Mouse (Mus musculus) embryonic stem cell, embryonic (primary cell): ENCODE measurements around the gene Med1.
"Not testable (repeated sequence)": the region's sequence is repeated elsewhere in the genome, so short reads cannot be mapped to it uniquely, and the experiment has no call there.

Source experiments
- CTCF ChIA-PET, 4 experiments: fragments of 300-600 bp in 2 of 4; fragments of 350-600 bp in 2 of 4; sonication (Branson Sonifier 250); formaldehyde crosslinking; loops; one replicate each; lab custom pipeline; 2022; ENCODE audit warnings: inconsistent platforms in 2 of 4; lab: Charles Lee
- POLR2A ChIA-PET, 4 experiments: fragments of 300-600 bp in 2 of 4; fragments of 350-600 bp in 2 of 4; sonication (Branson Sonifier 250); formaldehyde crosslinking; loops; one replicate each; lab custom pipeline; 2022; ENCODE audit warnings: antibody characterized with exemption in 4 of 4, inconsistent platforms in 1 of 4; lab: Charles Lee

Gene Med1

GRCm38 (mm10) chr11:98192901-98193805 is at the start of gene Med1:
Med1 (minus strand) TSS chr11:98193293.
- POLR2A ChIA-PET: interaction anchor here in 3 of 4 experiments (0.6 to 6.3 kb wide), 13 partner anchors 9 to 135 kb away, joined by 3 to 85 read pairs (median 5); partner anchors contain the start of genes Cdk12 (in 3 of the 3) and Fbxl20 (in 2 of the 3)
- CTCF ChIA-PET: interaction anchor here in 1 of 4 experiments (0.5 kb wide), 1 partner anchor 158 kb away, joined by 5 read pairs; no protein-coding TSS in a partner anchor

GRCm38 (mm10) chr11:98238995-98239394 is 45.9 kb upstream of the Med1 start:
- CTCF ChIA-PET: interaction anchor here in 3 of 4 experiments (0.6 to 1.5 kb wide), 3 partner anchors 88 to 236 kb away, joined by 5 to 14 read pairs (median 5); no protein-coding TSS in a partner anchor
- POLR2A ChIA-PET: interaction anchor here in 1 of 4 experiments (0.9 to 3.4 kb wide), 10 partner anchors 9 to 90 kb away, joined by 3 to 15 read pairs (median 4); partner anchors contain the start of gene Cdk12

- CTCF ChIA-PET: interaction anchor here (0.6 to 1.5 kb wide), 11 partner anchors 28 to 1165 kb away, joined by 3 to 14 read pairs (median 5); no protein-coding TSS in a partner anchor
- POLR2A ChIA-PET: interaction anchor here in 3 of 4 experiments (0.7 to 3.4 kb wide), 16 partner anchors 8 to 89 kb away, joined by 3 to 15 read pairs (median 4); partner anchors contain the start of gene Cdk12 (in 1 of the 3)
Measured at GRCm38 (mm10) chr11:98238416-98238815, 45.3 kb upstream of the Med1 start.

- CTCF ChIA-PET: interaction anchor here in 2 of 4 experiments (0.6 to 0.7 kb wide), 2 partner anchors 22 to 456 kb away, joined by 3 to 11 read pairs; no protein-coding TSS in a partner anchor
- POLR2A ChIA-PET: interaction anchor here in 1 of 4 experiments (0.6 to 5.8 kb wide), 10 partner anchors 8 to 85 kb away, joined by 3 to 35 read pairs (median 5); partner anchors contain the start of gene Cdk12
Measured at GRCm38 (mm10) chr11:98226349-98226748, 33.3 kb upstream of the Med1 start.

GRCm38 (mm10) chr11:98213311-98213710 is 20.2 kb upstream of the Med1 start:
- CTCF ChIA-PET: interaction anchor here in 1 of 4 experiments (1.0 kb wide), 1 partner anchor 129 kb away, joined by 3 read pairs; no protein-coding TSS in a partner anchor

GRCm38 (mm10) chr11:98209661-98210060 is 16.6 kb upstream of the Med1 start:
- CTCF ChIA-PET: interaction anchor here (0.5 to 1.2 kb wide), 9 partner anchors 10 to 900 kb away, joined by 3 to 12 read pairs (median 4); no protein-coding TSS in a partner anchor
- POLR2A ChIA-PET: interaction anchor here in 3 of 4 experiments (0.6 to 2.9 kb wide), 12 partner anchors 10 to 988 kb away, joined by 3 to 10 read pairs (median 4); partner anchors contain the start of gene Med1 (in 1 of the 3)

More at GRCm38 (mm10) chr11:98213311-98213710, 20.2 kb upstream of the Med1 start:
- POLR2A ChIA-PET: interaction anchor here in 2 of 4 experiments (0.6 to 6.0 kb wide), 8 partner anchors 10 to 52 kb away, joined by 3 to 69 read pairs (median 4); partner anchors contain the start of genes Cdk12 (in 2 of the 2) and Med1 (in 1 of the 2)

GRCm38 (mm10) chr11:98206281-98206680 is 13.2 kb upstream of the Med1 start:
- CTCF ChIA-PET: not testable (repeated sequence)
- POLR2A ChIA-PET: interaction anchor here in 2 of 4 experiments (0.6 to 1.8 kb wide), 8 partner anchors 12 to 838 kb away, joined by 3 to 5 read pairs (median 3); partner anchors contain the start of gene Fbxl20 (in 1 of the 2)

- CTCF ChIA-PET: no interaction called here
- POLR2A ChIA-PET: interaction anchor here in 2 of 4 experiments (1.1 to 5.7 kb wide), 9 partner anchors 8 to 256 kb away, joined by 3 to 85 read pairs (median 5); partner anchors contain the start of genes Fbxl20 (in 2 of the 2) and Med1 (in 1 of the 2)
Measured at GRCm38 (mm10) chr11:98205463-98205862, 12.4 kb upstream of the Med1 start.

GRCm38 (mm10) chr11:98203931-98204421 is 10.9 kb upstream of the Med1 start:
- CTCF ChIA-PET: interaction anchor here in 1 of 4 experiments (0.9 to 1.5 kb wide), 2 partner anchors 12 to 185 kb away, joined by 3 to 4 read pairs; no protein-coding TSS in a partner anchor
- POLR2A ChIA-PET: interaction anchor here in 3 of 4 experiments (0.5 to 5.7 kb wide), 70 partner anchors 8 to 792 kb away, joined by 3 to 85 read pairs (median 5); partner anchors contain the start of genes Fbxl20 (in 3 of the 3), Med1 (in 3 of the 3), Rpl19 (in 2 of the 3) and Cacnb1 (in 1 of the 3)

GRCm38 (mm10) chr11:98203351-98203911 is 10.3 kb upstream of the Med1 start:
- ChIA-PET POLR2A (interaction anchor here in 3 of 4 experiments (0.5 to 5.7 kb wide), 99 partner anchors 7 to 791 kb away, joined by 3 to 85 read pairs (median 4); partner anchors contain the start of genes Fbxl20 (in 3 of the 3), Med1 (in 3 of the 3), Cacnb1 (in 2 of the 3) and Fbxo47 (in 2 of the 3)), CTCF (interaction anchor here in 3 of 4 experiments (0.6 to 1.5 kb wide), 3 partner anchors 11 to 1162 kb away, joined by 3 to 9 read pairs (median 4); partner anchors contain the start of genes Lrrc46 (in 1 of the 3) and Mrpl10 (in 1 of the 3))

- POLR2A ChIA-PET: interaction anchor here (0.6 to 5.7 kb wide), 95 partner anchors 8 to 791 kb away, joined by 3 to 85 read pairs (median 4); partner anchors contain the start of genes Med1 (in 3 of the 4), Cacnb1 (in 2 of the 4), Fbxl20 (in 2 of the 4) and Fbxo47 (in 2 of the 4)
Measured at GRCm38 (mm10) chr11:98202641-98203350, 9.7 kb upstream of the Med1 start, which contains the start of gene Cdk12. Cdk12 (plus strand) TSS chr11:98203059.

GRCm38 (mm10) chr11:98201791-98202640 is 8.9 kb upstream of the Med1 start:
- ChIA-PET CTCF (interaction anchor here in 2 of 4 experiments (0.6 to 0.7 kb wide), 2 partner anchors 187 to 648 kb away, joined by 3 read pairs; no protein-coding TSS in a partner anchor), POLR2A (interaction anchor here (0.6 to 5.7 kb wide), 67 partner anchors 9 to 742 kb away, joined by 3 to 85 read pairs (median 5); partner anchors contain the start of genes Fbxl20 (in 3 of the 4), Med1 (in 3 of the 4), Cacnb1 (in 1 of the 4) and Cwc25 (in 1 of the 4))

More at GRCm38 (mm10) chr11:98202641-98203350, 9.7 kb upstream of the Med1 start, which contains the start of gene Cdk12:
- CTCF ChIA-PET: interaction anchor here in 3 of 4 experiments (0.6 to 1.5 kb wide), 5 partner anchors 11 to 1162 kb away, joined by 3 to 9 read pairs (median 3); partner anchors contain the start of genes Lrrc46 (in 1 of the 3) and Mrpl10 (in 1 of the 3)

- POLR2A ChIA-PET: interaction anchor here in 2 of 4 experiments (1.3 to 6.3 kb wide), 6 partner anchors 8 to 41 kb away, joined by 3 to 85 read pairs (median 11); partner anchors contain the start of genes Cdk12 (in 2 of the 2) and Fbxl20 (in 1 of the 2)
- CTCF ChIA-PET: interaction anchor here in 1 of 4 experiments (0.6 kb wide), 1 partner anchor 195 kb away, joined by 3 read pairs; no protein-coding TSS in a partner anchor
Measured at GRCm38 (mm10) chr11:98190820-98191219, 2.3 kb downstream of the Med1 start.

- ChIA-PET POLR2A (interaction anchor here in 2 of 4 experiments (1.7 to 6.3 kb wide), 2 partner anchors 9 to 15 kb away, joined by 5 to 85 read pairs; partner anchors contain the start of gene Cdk12 (in 1 of the 2)), CTCF (interaction anchor here in 2 of 4 experiments (0.6 to 0.7 kb wide), 2 partner anchors 170 to 396 kb away, joined by 3 to 7 read pairs; partner anchors contain the start of gene Stard3 (in 1 of the 2))
Measured at GRCm38 (mm10) chr11:98187640-98188395, 5.3 kb downstream of the Med1 start.
